Mouse (Mus musculus): ENCODE data around the gene Cela3b. TPM values are rescaled to one million over a fixed set of nuclear protein-coding genes. Genes with fewer than 3 reads are reported as not detected.
"Not testable (repeated sequence)": the region's sequence is repeated elsewhere in the genome, so short reads cannot be mapped to it uniquely, and the experiment has no call there.

The Cela3b gene
- polyA plus RNA-seq, 1 experiment from 2014 or later = not detected

GRCm38 (mm10) chr4:137441332-137441731 is 11.0 kb upstream of the Cela3b start:
- no peak for ATAC-seq
- Histone ChIP-seq H3K4me1 (replicated peaks; ENCODE audit: control insufficient read depth, insufficient read depth, low read length) (no peaks in the 10 kb centered on the region), H3K27me3 (replicated peaks; ENCODE audit: control insufficient read depth, insufficient read depth, low read length) (no peaks in the 10 kb centered on the region), H3K9me3 (ENCODE audit: control insufficient read depth, low read length) (no peaks in the 10 kb centered on the region), H3K9ac (replicated peaks; ENCODE audit: low read depth, low read length) (no peak overlapping the region), H3K4me3 (replicated peaks; ENCODE audit: low read length) (no peak overlapping the region), H3K4me2 (ENCODE audit: low read length) (no peak overlapping the region), H3K27ac (ENCODE audit: low read length) (no peak overlapping the region), H3K36me3 (ENCODE audit: control insufficient read depth, insufficient read depth) (no peaks in the 10 kb centered on the region)
- 83% methylated on average over 4 of the region's 4 CpGs for WGBS

DNA sequence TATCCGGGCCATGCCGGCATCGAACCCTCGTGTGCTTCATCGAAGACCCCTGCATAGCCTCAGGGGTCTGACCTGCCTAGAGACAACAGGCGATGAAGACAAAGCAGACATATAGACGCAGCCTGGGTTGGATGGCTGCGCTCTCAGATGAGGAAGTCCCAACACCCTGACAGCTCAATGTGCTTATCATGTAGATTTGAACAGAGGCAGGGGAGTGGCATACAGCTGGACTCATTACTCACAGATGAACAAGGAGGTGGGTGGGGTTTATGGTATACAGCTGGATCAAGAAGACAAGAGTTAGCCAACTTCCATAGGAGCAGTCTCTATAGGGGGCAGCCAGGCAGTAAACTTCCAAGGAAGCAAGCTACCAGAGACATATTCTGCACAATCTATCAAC is 8.5 kb upstream of the Cela3b start:
- no peak overlapping the region for H3K4me3 ChIP-seq (replicated peaks; ENCODE audit: low read length)
- WGBS = 88% methylated on average over 8 of the region's 8 CpGs

DNA sequence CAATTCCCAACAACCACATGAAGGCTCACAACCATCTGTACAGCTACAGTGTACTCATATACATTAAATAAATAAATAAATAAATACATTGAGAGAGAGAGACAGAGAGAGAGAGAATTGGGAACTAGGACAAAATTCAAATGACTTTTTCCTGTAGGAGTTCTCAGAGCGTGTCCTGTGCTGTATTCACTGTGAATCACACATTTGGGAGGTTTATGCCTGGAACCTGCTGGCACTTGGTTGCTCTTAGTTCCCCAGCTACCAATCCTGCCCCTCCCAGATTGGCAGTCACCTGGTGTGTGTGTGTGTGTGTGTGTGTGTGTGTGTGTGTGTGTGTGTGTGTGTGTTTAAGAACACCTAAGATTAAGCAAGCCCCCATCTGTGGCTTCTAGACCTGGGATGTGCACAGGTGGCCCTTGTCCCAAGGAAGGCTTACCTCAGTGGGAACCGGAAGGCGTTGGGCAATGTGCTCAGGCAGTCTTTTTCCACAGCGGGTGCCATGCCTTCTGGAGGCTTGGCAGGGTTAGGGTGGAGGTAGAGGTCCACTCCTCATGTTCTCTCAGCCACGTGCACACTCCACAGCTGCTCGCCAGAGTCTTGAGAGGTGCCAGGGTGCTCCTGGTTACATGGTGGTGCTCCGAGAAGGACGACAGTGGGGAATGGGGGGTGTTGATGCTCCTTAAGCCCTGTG is 6.8 kb upstream of the Cela3b start:
- Histone ChIP-seq H3K4me1 (replicated peaks; ENCODE audit: control insufficient read depth, insufficient read depth, low read length) (no peaks in the 10 kb centered on the region), H3K9me3 (ENCODE audit: control insufficient read depth, low read length) (no peaks in the 10 kb centered on the region), H3K9ac (replicated peaks; ENCODE audit: low read depth, low read length) (no peak overlapping the region), H3K4me2 (ENCODE audit: low read length) (no peak overlapping the region), H3K27ac (ENCODE audit: low read length) (no peak overlapping the region), H3K4me3 (replicated peaks; ENCODE audit: low read length) (no peak overlapping the region), H3K36me3 (ENCODE audit: control insufficient read depth, insufficient read depth) (no peaks in the 10 kb centered on the region), H3K27me3 (replicated peaks; ENCODE audit: control insufficient read depth, insufficient read depth, low read length) (no peaks in the 10 kb centered on the region)
- WGBS = 86% methylated on average over 8 of the region's 8 CpGs
- ATAC-seq = no peak

More for the DNA sequence above, 8.5 kb upstream of the Cela3b start:
- Histone ChIP-seq H3K4me1 (replicated peaks; ENCODE audit: control insufficient read depth, insufficient read depth, low read length) (no peaks in the 10 kb centered on the region), H3K27me3 (replicated peaks; ENCODE audit: control insufficient read depth, insufficient read depth, low read length) (no peaks in the 10 kb centered on the region), H3K9ac (replicated peaks; ENCODE audit: low read depth, low read length) (no peak overlapping the region), H3K4me2 (ENCODE audit: low read length) (no peak overlapping the region), H3K27ac (ENCODE audit: low read length) (no peak overlapping the region), H3K36me3 (ENCODE audit: control insufficient read depth, insufficient read depth) (no peaks in the 10 kb centered on the region), H3K9me3 (ENCODE audit: control insufficient read depth, low read length) (no peaks in the 10 kb centered on the region)
- ATAC-seq = no peak

- H3K36me3 ChIP-seq (ENCODE audit: control insufficient read depth, insufficient read depth); H3K4me2 ChIP-seq (ENCODE audit: low read length): not testable (repeated sequence)
- 82% methylated on average over 10 of the region's 10 CpGs for WGBS
Measured at GRCm38 (mm10) chr4:137432700-137433550, 2.6 kb upstream of the Cela3b start.

DNA sequence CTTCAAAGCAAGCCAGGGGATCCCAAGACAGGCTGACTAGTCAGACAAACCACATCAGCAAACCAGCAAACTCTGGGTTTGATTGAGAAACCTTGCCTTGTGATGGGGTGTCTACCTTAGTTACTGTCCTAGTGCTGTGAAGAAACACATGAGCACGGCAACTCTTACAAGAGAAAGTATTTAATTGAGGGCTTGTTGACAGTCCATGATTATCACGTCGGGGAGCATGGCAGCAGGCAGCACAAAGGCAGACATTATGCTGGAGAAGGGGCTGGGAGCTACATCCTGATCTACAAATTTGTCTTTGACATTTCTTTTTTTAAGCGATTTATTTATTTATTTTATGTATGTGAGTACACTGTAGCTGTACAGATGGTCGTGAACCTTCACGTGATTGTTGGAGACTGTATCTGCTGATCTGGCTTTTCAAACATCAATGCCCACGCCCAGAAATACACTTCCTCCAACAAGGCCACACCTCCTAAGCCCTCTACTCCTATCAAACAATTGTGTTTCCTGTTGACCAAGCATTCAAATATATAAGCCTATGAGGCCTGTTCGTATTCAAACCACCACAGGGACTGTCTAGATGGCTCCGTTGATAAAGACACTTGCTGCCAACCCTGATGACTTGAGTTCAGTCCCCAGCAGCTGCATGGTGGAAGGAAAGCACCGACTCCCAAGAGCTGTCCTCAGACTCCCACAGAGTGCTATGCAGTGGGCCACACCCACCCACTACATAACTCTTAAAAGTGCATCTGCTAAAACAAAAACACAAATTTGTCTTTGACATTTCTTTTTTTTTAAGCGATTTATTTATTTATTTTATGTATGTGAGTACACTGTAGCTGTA is 12.4 kb downstream of the Cela3b start:
- Histone ChIP-seq H3K9ac (replicated peaks; ENCODE audit: low read depth, low read length) (no peak overlapping the region), H3K9me3 (ENCODE audit: control insufficient read depth, low read length) (no peaks in the 10 kb centered on the region), H3K36me3 (ENCODE audit: control insufficient read depth, insufficient read depth) (no peaks in the 10 kb centered on the region), H3K4me3 (replicated peaks; ENCODE audit: low read length) (no peak overlapping the region), H3K27me3 (replicated peaks; ENCODE audit: control insufficient read depth, insufficient read depth, low read length) (no peaks in the 10 kb centered on the region), H3K27ac (ENCODE audit: low read length) (no peak overlapping the region), H3K4me2 (ENCODE audit: low read length) (no peak overlapping the region), H3K4me1 (replicated peaks; ENCODE audit: control insufficient read depth, insufficient read depth, low read length) (no peaks in the 10 kb centered on the region)
- 74% methylated on average over 11 of the region's 11 CpGs for WGBS
- peak; percentile 54; the same call in 1 of the 2 replicates for ATAC-seq

More at GRCm38 (mm10) chr4:137432700-137433550, 2.6 kb upstream of the Cela3b start:
- H3K4me1 ChIP-seq (replicated peaks; ENCODE audit: control insufficient read depth, insufficient read depth, low read length); H3K4me3 ChIP-seq (replicated peaks; ENCODE audit: low read length); H3K27ac ChIP-seq (ENCODE audit: low read length); H3K27me3 ChIP-seq (replicated peaks; ENCODE audit: control insufficient read depth, insufficient read depth, low read length); ATAC-seq; H3K9ac ChIP-seq (replicated peaks; ENCODE audit: low read depth, low read length); H3K9me3 ChIP-seq (ENCODE audit: control insufficient read depth, low read length): not testable (repeated sequence)

GRCm38 (mm10) chr4:137414936-137415335 is 15.4 kb downstream of the Cela3b start:
- Histone ChIP-seq H3K36me3 (ENCODE audit: control insufficient read depth, insufficient read depth) (no peaks in the 10 kb centered on the region), H3K4me1 (replicated peaks; ENCODE audit: control insufficient read depth, insufficient read depth, low read length) (no peaks in the 10 kb centered on the region), H3K4me2 (ENCODE audit: low read length) (no peak overlapping the region), H3K27me3 (replicated peaks; ENCODE audit: control insufficient read depth, insufficient read depth, low read length) (no peaks in the 10 kb centered on the region), H3K9me3 (ENCODE audit: control insufficient read depth, low read length) (no peaks in the 10 kb centered on the region), H3K4me3 (replicated peaks; ENCODE audit: low read length) (no peak overlapping the region), H3K9ac (replicated peaks; ENCODE audit: low read depth, low read length) (no peak overlapping the region), H3K27ac (ENCODE audit: low read length) (no peak overlapping the region)
- WGBS = 67% methylated on average over 1 of the region's 1 CpGs
- no peak for ATAC-seq

DNA sequence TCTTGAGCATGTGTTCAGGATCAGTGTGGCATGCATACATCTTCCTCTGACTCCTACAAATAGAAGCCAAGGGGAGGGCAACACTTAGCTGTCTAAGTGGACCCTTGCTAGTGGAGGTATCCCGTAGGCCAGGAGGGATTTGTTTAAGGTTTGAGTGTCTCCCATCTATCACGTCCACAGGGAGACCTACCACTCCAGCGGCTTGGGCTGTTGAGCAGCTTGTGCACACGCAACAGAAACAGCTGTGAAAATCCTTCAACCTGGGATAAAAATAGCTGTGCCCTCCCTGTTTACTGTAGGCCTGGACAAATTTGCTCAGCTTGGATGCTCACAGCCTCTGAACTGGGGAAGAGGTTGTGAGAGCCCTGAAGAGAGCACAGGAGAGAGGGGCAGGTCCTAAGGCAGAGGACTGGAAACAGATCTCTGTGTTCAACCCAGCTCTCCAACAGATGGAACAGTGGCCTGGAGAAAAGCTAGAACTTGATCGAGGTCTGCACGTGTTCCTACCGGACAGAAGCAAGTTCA is 18.1 kb downstream of the Cela3b start:
- H3K36me3 ChIP-seq (ENCODE audit: control insufficient read depth, insufficient read depth); H3K9me3 ChIP-seq (ENCODE audit: control insufficient read depth, low read length); ATAC-seq; H3K27ac ChIP-seq (ENCODE audit: low read length); H3K9ac ChIP-seq (replicated peaks; ENCODE audit: low read depth, low read length); H3K4me1 ChIP-seq (replicated peaks; ENCODE audit: control insufficient read depth, insufficient read depth, low read length); H3K4me3 ChIP-seq (replicated peaks; ENCODE audit: low read length); H3K27me3 ChIP-seq (replicated peaks; ENCODE audit: control insufficient read depth, insufficient read depth, low read length); H3K4me2 ChIP-seq (ENCODE audit: low read length): not testable (repeated sequence)
- 88% methylated on average over 7 of the region's 7 CpGs for WGBS

DNA sequence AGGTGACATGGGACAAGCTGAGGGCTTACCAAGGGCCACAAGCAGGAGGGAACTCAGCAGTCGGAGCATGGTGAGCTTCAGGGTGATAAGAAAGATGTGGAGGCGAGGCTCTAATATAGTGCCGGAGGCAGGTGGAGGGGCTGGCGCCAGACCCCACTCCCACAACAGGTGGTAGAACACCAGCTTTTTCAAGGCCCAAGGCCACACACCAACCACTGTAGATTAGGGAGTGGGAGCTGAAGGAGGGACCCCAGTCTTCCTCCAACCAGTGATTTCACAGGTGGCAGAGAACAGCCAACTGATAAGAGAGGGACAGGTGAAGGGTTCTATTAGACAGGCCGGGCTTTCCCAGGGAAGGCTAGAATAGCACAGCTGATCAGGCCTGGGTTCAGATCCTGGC is 20.6 kb downstream of the Cela3b start, which contains the start of gene Cela3a:
Gene Cela3a, minus strand, starts transcription at position 101 of the 400 bp plus-strand sequence.
- no peak for ATAC-seq
- WGBS = 91% methylated on average over 5 of the region's 5 CpGs
- Histone ChIP-seq H3K9ac (replicated peaks; ENCODE audit: low read depth, low read length) (no peak within 1 kb of the TSS), H3K27me3 (replicated peaks; ENCODE audit: control insufficient read depth, insufficient read depth, low read length) (no peaks in the 10 kb centered on the region), H3K36me3 (ENCODE audit: control insufficient read depth, insufficient read depth) (no peaks in the 10 kb centered on the region), H3K4me2 (ENCODE audit: low read length) (no peak within 1 kb of the TSS), H3K4me3 (replicated peaks; ENCODE audit: low read length) (no peak within 1 kb of the TSS), H3K27ac (ENCODE audit: low read length) (no peak within 1 kb of the TSS), H3K4me1 (replicated peaks; ENCODE audit: control insufficient read depth, insufficient read depth, low read length) (no peaks in the 10 kb centered on the region), H3K9me3 (ENCODE audit: control insufficient read depth, low read length) (no peaks in the 10 kb centered on the region)

GRCm38 (mm10) chr4:137405571-137405970 is 24.8 kb downstream of the Cela3b start:
- Histone ChIP-seq H3K27me3 (replicated peaks; ENCODE audit: control insufficient read depth, insufficient read depth, low read length) (no peaks in the 10 kb centered on the region), H3K9me3 (ENCODE audit: control insufficient read depth, low read length) (no peaks in the 10 kb centered on the region), H3K4me1 (replicated peaks; ENCODE audit: control insufficient read depth, insufficient read depth, low read length) (no peaks in the 10 kb centered on the region), H3K36me3 (ENCODE audit: control insufficient read depth, insufficient read depth) (no peaks in the 10 kb centered on the region), H3K4me2 (ENCODE audit: low read length) (no peak overlapping the region), H3K4me3 (replicated peaks; ENCODE audit: low read length) (no peak overlapping the region), H3K9ac (replicated peaks; ENCODE audit: low read depth, low read length) (no peak overlapping the region), H3K27ac (ENCODE audit: low read length) (no peak overlapping the region)
- WGBS = 89% methylated on average over 3 of the region's 3 CpGs
- no peak for ATAC-seq
